Mouse (Mus musculus) lung, postnatal 36 days (tissue): ENCODE results near the gene C1qtnf6.

Experiments used
- DNase-seq: peaks from one replicate; pipeline ENCODE4 v3.0.0; 2022; ENCODE audit warnings: mixed read lengths

The C1qtnf6 gene

DNA sequence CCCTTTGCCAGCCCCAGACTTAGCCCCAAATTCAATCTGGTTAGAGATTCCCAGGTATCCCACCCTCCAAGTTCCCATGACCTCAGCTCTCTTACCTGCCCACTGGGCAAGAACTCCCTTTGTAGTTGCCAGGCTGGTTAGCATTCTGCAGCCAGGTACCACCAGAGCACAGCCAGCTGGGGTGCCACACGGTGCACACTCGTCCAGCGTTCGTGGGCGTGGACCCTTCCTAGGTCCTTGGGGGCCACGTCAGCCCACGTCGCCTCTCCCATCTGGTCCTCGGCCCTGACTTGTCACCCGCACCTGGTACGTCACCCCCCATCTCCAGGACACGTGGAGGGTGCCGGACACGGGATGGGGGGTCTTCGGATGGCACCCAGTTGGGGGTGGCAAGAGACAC, 12.8 kb upstream of the C1qtnf6 start:
- DNase-seq, result no peak

- DNase-seq, result no peak
These were observed 11.6 kb upstream of the C1qtnf6 start for GRCm38 (mm10) chr15:78542767-78543303.

DNA sequence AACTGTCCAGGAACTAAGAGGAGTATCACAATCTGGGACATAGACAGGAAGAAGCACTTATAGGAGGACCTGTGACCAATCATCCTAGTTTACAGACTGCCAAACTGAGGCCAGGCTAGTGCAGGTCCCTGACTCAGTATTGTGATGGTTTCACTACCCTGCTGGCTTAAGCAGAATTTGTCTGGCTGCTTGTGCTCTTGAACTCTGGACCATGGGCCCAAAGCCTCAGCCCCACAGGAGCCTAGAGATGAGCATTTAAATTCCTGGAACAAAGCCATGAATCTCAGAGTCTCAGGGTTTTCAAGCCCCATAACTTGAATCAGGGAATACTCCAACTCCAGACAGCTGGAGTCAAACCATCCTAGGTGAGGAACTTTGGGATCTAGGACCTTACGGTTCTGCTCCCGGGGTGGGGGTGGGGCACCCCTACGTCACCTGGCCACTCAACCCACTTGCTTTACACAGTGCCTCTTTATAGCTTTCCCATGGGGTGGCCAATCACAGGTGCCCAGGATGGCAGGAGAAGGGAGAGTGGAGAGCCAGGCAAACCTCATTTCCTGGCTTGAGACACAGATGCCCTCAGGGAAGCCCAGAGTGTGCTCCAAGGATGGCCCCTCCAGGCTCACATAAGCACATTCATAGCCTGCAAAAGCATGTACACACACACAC, 11.0 kb upstream of the C1qtnf6 start:
- DNase-seq, result peak; percentile 6

DNA sequence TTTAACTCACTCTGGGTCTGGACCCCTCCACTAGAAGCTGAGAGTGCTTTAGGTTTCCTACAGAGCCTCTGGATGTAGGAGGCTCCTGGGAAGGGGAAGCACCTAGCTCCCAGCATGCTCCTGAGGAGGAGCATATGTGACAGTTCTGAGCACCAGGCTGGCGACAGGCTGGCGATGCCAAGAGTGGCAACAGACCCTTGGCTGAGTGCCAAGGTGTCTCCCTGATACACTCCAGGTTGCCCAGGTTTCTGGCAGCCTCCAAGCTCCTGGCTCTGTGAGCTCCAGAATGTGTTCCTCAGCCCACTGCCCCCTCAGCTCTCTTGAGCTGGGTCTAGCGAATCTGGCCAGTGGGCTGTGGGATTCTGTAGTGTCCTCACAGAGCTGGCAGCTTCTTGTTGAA, 10.4 kb upstream of the C1qtnf6 start:
- peak; percentile 15 for DNase-seq

DNA sequence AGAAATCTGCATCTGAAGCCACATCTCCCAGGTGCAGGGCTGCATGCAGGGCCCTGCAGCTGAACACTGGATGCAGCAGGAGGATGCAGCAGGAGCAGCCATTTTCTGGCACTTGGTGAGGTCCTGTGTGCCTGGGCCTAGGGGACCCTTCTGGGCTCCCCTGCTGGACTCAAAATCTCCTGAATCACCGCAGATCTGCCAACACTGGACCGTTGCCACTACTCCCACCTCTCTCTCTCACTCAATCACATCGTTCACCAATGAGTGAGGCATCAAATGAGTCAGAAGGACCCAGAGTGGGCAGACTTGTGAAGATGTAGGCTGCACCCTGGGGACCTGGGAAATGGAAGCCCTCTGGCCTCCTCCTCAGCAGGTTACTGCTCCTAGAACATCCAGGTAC, 9.8 kb upstream of the C1qtnf6 start:
- DNase-seq, result no peak

GRCm38 (mm10) chr15:78535723-78536421, 4.7 kb upstream of the C1qtnf6 start:
- DNase-seq, result no peak

DNA sequence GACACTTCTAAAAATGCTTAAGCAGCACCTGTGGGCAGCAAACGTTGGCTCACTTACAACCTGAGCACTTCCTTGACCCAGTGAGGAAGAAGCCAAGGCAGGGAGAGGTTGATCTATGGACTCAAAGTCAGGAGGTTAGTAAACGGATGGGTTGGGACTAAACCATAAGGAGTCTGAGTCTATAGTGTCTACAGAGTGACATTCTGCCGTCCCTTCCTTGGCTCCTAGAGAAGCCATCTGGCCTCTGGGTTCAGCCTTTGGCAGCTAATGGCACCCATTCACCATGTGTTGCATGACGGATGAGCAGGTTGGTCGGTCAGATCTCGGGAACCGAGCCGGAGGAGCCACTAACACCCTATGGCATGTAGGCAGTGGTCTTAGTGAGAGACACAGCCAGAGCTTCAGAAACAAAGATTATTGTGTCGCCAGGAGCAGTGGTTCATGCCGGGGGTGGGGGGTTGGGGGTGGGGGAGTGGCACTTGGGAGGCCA, 2.2 kb upstream of the C1qtnf6 start:
- DNase-seq, result no peak

GRCm38 (mm10) chr15:78532566-78533345, 1.5 kb upstream of the C1qtnf6 start:
- DNase-seq, result peak; percentile 78

- DNase-seq, result peak; percentile 99
These were observed 769 bp upstream of the C1qtnf6 start for GRCm38 (mm10) chr15:78531901-78532469.

DNA sequence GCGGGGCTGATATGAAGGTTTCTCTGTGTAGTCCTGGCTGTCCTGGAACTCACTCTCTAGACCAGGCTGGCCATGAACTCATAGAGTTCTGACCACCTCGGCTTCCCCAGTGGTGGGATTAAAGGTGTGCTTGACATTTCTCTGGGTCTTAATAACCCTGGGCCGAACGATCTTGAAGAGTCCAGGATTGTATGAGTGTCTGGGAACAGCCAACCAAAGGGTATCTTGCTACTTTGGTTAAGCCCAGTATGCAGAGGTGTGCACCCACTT, 170 bp upstream of the C1qtnf6 start:
- no peak for DNase-seq

GRCm38 (mm10) chr15:78530141-78530540, 1.1 kb downstream of the C1qtnf6 start:
- DNase-seq, result no peak

GRCm38 (mm10) chr15:78529428-78529990, 1.7 kb downstream of the C1qtnf6 start:
- DNase-seq, result peak; percentile 76

GRCm38 (mm10) chr15:78528726-78529411, 2.3 kb downstream of the C1qtnf6 start:
- peak; percentile 42 for DNase-seq

DNA sequence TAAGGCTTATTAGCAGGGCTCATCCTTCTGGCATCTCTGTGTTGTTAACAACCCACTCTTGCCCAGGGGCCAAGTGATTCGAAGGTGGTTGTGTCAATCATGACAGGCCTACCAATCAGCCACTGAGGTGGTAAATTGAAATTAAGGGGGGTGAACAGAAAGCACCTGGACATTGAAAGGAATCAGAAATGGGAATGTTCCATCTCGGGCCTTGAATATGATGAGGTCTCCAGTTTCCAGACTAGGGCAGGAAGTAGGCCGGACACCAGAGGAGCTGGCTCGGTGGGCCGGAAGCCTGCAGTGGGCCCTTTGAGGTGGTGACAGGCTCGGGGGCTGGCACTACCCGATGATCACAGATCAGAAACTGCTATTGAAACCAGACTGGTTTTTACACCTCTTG, 3.2 kb downstream of the C1qtnf6 start:
- peak; percentile 59 for DNase-seq

- DNase-seq, result no peak
These were observed 7.1 kb downstream of the C1qtnf6 start for GRCm38 (mm10) chr15:78524163-78524562.

- DNase-seq, result no peak
These were observed 9.3 kb downstream of the C1qtnf6 start for GRCm38 (mm10) chr15:78521892-78522291.

DNA sequence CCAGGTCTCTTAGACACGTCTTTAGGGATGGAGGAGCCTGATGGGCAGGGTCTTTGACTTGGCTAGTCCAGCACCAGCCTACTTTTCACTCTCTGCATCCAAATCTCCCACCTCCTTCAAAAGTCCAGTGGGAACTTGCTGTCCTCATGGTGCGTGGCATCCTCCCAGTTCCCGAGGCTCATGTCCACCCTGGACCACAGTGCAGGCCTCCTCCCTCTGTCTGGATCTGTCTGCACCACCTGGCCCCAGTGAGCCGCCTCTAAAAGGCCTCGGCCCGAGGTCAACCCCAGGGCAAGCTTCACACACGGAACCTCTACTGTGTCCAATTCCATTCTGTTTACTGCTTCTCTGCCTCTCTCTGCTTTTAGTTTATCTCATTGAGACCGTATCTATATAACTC, 9.9 kb downstream of the C1qtnf6 start:
- DNase-seq, result peak; percentile 12

DNA sequence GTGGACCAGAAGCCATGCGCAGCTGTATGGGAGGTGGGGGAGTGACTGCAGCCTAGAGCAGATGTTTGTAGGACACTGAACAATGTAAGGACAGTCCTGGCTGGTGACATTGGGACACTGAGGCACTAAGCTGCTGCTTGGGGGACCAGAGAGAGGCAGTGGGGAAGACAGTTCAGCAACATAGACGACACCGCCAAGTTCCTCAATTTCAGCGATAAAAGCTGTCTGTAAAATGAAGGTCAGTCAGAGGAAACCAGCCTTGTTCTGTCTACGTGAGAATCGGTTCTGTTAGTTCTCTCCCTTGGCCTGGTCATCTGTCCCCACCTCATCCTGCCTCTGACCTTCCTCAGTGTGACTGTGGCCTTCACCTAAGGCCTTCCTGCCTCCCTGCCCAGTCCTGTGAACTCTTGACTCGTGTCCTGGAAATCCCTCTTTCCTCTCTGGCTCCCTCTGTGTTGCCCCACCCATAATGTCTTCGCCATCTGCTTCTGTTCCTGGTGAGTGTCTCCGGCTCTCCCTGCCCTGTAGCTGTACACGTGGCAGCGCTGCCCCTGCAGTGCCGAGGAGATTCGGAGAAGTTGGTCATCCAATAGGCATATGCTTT, 11.0 kb downstream of the C1qtnf6 start:
- peak; percentile 44 for DNase-seq

DNA sequence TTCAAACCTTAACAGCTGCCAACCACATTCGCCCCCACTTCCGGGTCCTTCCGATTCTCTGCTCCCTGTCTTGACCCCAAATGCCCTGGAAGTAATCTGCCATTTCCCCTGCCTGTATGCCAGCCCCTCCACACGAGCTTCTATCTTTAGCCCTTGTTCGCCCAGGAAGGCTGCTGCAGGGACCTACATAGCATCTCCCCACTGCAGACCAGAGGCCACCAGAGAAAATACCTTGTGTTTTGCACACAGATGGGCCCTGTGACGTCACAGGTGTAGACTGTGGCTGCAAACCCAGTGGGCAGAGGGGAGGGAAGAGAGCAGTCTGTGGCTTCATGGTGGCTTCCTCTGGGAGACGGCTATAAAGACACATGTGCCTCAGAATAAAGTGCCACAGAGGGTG, 13.0 kb downstream of the C1qtnf6 start:
- no peak for DNase-seq

- no peak for DNase-seq
These were observed 15.5 kb downstream of the C1qtnf6 start for GRCm38 (mm10) chr15:78515759-78516158.

- peak; percentile 90 for DNase-seq
These were observed 16.6 kb downstream of the C1qtnf6 start for GRCm38 (mm10) chr15:78514393-78515146.
